Comparison of ENCODE assay signal across 14 mouse cellular contexts in the genomic region with DNA sequence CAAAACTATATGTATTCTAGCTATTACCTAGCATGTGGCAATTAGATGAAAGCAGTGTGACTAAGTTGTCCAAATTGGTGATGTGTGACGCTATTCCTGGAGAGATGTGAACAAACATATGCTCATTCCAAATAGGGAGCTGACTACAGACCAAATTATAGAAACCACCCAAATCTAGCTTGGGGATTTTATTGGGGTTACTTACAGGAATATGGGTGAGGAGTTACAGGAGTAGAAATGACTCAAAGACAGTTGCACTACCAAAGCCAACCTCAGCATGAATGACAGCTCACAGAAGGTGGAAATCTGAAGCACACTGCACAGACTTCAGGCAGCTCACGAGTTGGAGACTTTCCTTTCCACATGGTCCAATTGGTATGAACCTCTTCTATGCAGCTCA.
A peak's percentile ranks its signal among the peaks of the same experiment; 100 is the strongest.
DNase-seq lines count a peak whose midpoint lies in the region.
"Had no signal": no experiment of that assay in that cellular context is flagged by ENCODE, and none has a peak within 500 bp of the region (broad histone marks: within the 10 kb centered on the region; RNA-seq: fewer than 3 reads in every experiment).

No protein-coding gene starts in this region.

- peak; percentile 2 to 27 for DNase-seq in frontal cortex, adult 2 months (ENCODE audit: extremely low spot score in 1 of 2, low spot score in 1 of 2)
- no peak for DNase-seq in frontal cortex, postnatal 25 days (ENCODE audit: low spot score in 2 of 2)
- peak; percentile 3 for DNase-seq in right cerebral cortex, postnatal 25 days
- DNase-seq in right cerebral cortex, postnatal 4 days: no peak
- DNase-seq in telencephalon, adult 2 months (ENCODE audit: low read depth, low spot score): peak; percentile 29
- no peak for DNase-seq in heart, postnatal 4 days
- DNase-seq: adrenal gland, adult 2 months; adrenal gland, postnatal 10 days; adrenal gland, postnatal 25 days; cerebellum, adult 11-12 months; cerebellum, adult 2 months; cerebellum, adult 9-10 months; cerebellum, postnatal 10 days; cerebellum, postnatal 25 days had no signal

Comparison
In these comparisons a context has a peak if more than half of its experiments do, and no peak if none do; other contexts are left out.
1. DNase-seq: peak in frontal cortex, adult 2 months (2 of 2), right cerebral cortex, postnatal 25 days (single experiment) and telencephalon, adult 2 months (single experiment); none in frontal cortex, postnatal 25 days (0 of 2), right cerebral cortex, postnatal 4 days (single experiment) and heart, postnatal 4 days (single experiment).